Mouse (Mus musculus): ENCODE measurements around the gene Ccdc103. TPM values are rescaled to one million over a fixed set of nuclear protein-coding genes. Genes with fewer than 3 reads are reported as not detected.
A peak's percentile ranks its signal among the peaks of the same experiment; 100 is the strongest.

Gene Ccdc103
- polyA plus RNA-seq, 1 experiment from 2014 or later = 2.2 TPM

- no peak overlapping the region for H3K9ac ChIP-seq
- ATAC-seq (ENCODE audit: low FRiP score) = no peak
These were observed 29.1 kb upstream of the Ccdc103 start for GRCm38 (mm10) chr11:102851883-102852282.

GRCm38 (mm10) chr11:102853760-102854159, 27.2 kb upstream of the Ccdc103 start:
- H3K4me3 ChIP-seq (replicated peaks; ENCODE audit: low read length) = no peak overlapping the region
- no peak overlapping the region for H3K9ac ChIP-seq
- peaks cover 93% of the 10 kb centered on the region for H3K36me3 ChIP-seq (replicated peaks; ENCODE audit: control insufficient read depth, insufficient read depth)
- H3K27me3 ChIP-seq (ENCODE audit: control insufficient read depth, insufficient read depth, low read length) = no peaks in the 10 kb centered on the region
- H3K27ac ChIP-seq = no peak overlapping the region
- no peaks in the 10 kb centered on the region for H3K9me3 ChIP-seq (ENCODE audit: control insufficient read depth, low read length)
- ATAC-seq (ENCODE audit: low FRiP score) (no peak), DNase-seq (ENCODE audit: low spot score) (no peak)
- H3K4me1 ChIP-seq (replicated peaks; ENCODE audit: control insufficient read depth, insufficient read depth, low read length) = no peaks in the 10 kb centered on the region
- no peak overlapping the region for H3K4me2 ChIP-seq (replicated peaks)

More at GRCm38 (mm10) chr11:102851883-102852282, 29.1 kb upstream of the Ccdc103 start:
- H3K27ac ChIP-seq = no peak overlapping the region
- peaks cover 93% of the 10 kb centered on the region for H3K36me3 ChIP-seq (replicated peaks; ENCODE audit: control insufficient read depth, insufficient read depth)
- H3K9me3 ChIP-seq (ENCODE audit: control insufficient read depth, low read length) = no peaks in the 10 kb centered on the region
- no peak overlapping the region for H3K4me3 ChIP-seq (replicated peaks; ENCODE audit: low read length)
- H3K4me2 ChIP-seq (replicated peaks) = no peak overlapping the region
- WGBS = 70% methylated on average over 5 of the region's 5 CpGs
- H3K4me1 ChIP-seq (replicated peaks; ENCODE audit: control insufficient read depth, insufficient read depth, low read length) = no peaks in the 10 kb centered on the region
- no peaks in the 10 kb centered on the region for H3K27me3 ChIP-seq (ENCODE audit: control insufficient read depth, insufficient read depth, low read length)
- DNase-seq (ENCODE audit: low spot score) = peak; percentile 36

- Histone ChIP-seq H3K4me1 (replicated peaks; ENCODE audit: control insufficient read depth, insufficient read depth, low read length) (no peaks in the 10 kb centered on the region), H3K27me3 (ENCODE audit: control insufficient read depth, insufficient read depth, low read length) (no peaks in the 10 kb centered on the region), H3K4me2 (replicated peaks) (no peak overlapping the region), H3K9me3 (ENCODE audit: control insufficient read depth, low read length) (no peaks in the 10 kb centered on the region), H3K4me3 (replicated peaks; ENCODE audit: low read length) (no peak overlapping the region), H3K27ac (no peak overlapping the region), H3K36me3 (replicated peaks; ENCODE audit: control insufficient read depth, insufficient read depth) (peaks cover 93% of the 10 kb centered on the region), H3K9ac (no peak overlapping the region)
- no peak for DNase-seq (ENCODE audit: low spot score)
- no peak for ATAC-seq (ENCODE audit: low FRiP score)
- 91% methylated on average over 6 of the region's 6 CpGs for WGBS
These were observed 25.1 kb upstream of the Ccdc103 start for GRCm38 (mm10) chr11:102855941-102856340.

GRCm38 (mm10) chr11:102858951-102859350, 22.1 kb upstream of the Ccdc103 start:
- no peak for ATAC-seq (ENCODE audit: low FRiP score)
- Histone ChIP-seq H3K4me2 (replicated peaks) (no peak overlapping the region), H3K36me3 (replicated peaks; ENCODE audit: control insufficient read depth, insufficient read depth) (peaks cover 96% of the 10 kb centered on the region)

GRCm38 (mm10) chr11:102859933-102860332, 21.1 kb upstream of the Ccdc103 start:
- WGBS = 92% methylated on average over 8 of the region's 8 CpGs
- Histone ChIP-seq H3K9me3 (ENCODE audit: control insufficient read depth, low read length) (no peaks in the 10 kb centered on the region), H3K9ac (no peak overlapping the region), H3K4me3 (replicated peaks; ENCODE audit: low read length) (no peak overlapping the region), H3K27ac (no peak overlapping the region), H3K27me3 (ENCODE audit: control insufficient read depth, insufficient read depth, low read length) (no peaks in the 10 kb centered on the region), H3K4me2 (replicated peaks) (no peak overlapping the region), H3K36me3 (replicated peaks; ENCODE audit: control insufficient read depth, insufficient read depth) (peaks cover 95% of the 10 kb centered on the region), H3K4me1 (replicated peaks; ENCODE audit: control insufficient read depth, insufficient read depth, low read length) (no peaks in the 10 kb centered on the region)
- DNase-seq (ENCODE audit: low spot score) (no peak), ATAC-seq (ENCODE audit: low FRiP score) (no peak)

More at GRCm38 (mm10) chr11:102858951-102859350, 22.1 kb upstream of the Ccdc103 start:
- Histone ChIP-seq H3K4me1 (replicated peaks; ENCODE audit: control insufficient read depth, insufficient read depth, low read length) (no peaks in the 10 kb centered on the region), H3K4me3 (replicated peaks; ENCODE audit: low read length) (no peak overlapping the region), H3K27ac (no peak overlapping the region), H3K9ac (no peak overlapping the region), H3K27me3 (ENCODE audit: control insufficient read depth, insufficient read depth, low read length) (no peaks in the 10 kb centered on the region), H3K9me3 (ENCODE audit: control insufficient read depth, low read length) (no peaks in the 10 kb centered on the region)
- 69% methylated on average over 11 of the region's 11 CpGs for WGBS
- DNase-seq (ENCODE audit: low spot score) = no peak

GRCm38 (mm10) chr11:102864272-102864671, 16.7 kb upstream of the Ccdc103 start:
- Histone ChIP-seq H3K4me2 (replicated peaks) (no peak overlapping the region), H3K9me3 (ENCODE audit: control insufficient read depth, low read length) (no peaks in the 10 kb centered on the region), H3K4me1 (replicated peaks; ENCODE audit: control insufficient read depth, insufficient read depth, low read length) (no peaks in the 10 kb centered on the region), H3K36me3 (replicated peaks; ENCODE audit: control insufficient read depth, insufficient read depth) (peaks cover 91% of the 10 kb centered on the region), H3K27me3 (ENCODE audit: control insufficient read depth, insufficient read depth, low read length) (no peaks in the 10 kb centered on the region), H3K9ac (no peak overlapping the region), H3K27ac (no peak overlapping the region), H3K4me3 (replicated peaks; ENCODE audit: low read length) (no peak overlapping the region)
- WGBS = 44% methylated on average over 4 of the region's 4 CpGs
- ATAC-seq (ENCODE audit: low FRiP score) (no peak), DNase-seq (ENCODE audit: low spot score) (peak; percentile 90)

- H3K27ac ChIP-seq = no peak overlapping the region
- WGBS = 86% methylated on average over 7 of the region's 7 CpGs
- no peaks in the 10 kb centered on the region for H3K9me3 ChIP-seq (ENCODE audit: control insufficient read depth, low read length)
- H3K9ac ChIP-seq = no peak overlapping the region
- H3K4me3 ChIP-seq (replicated peaks; ENCODE audit: low read length) = no peak overlapping the region
- no peak overlapping the region for H3K4me2 ChIP-seq (replicated peaks)
- ATAC-seq (ENCODE audit: low FRiP score) (no peak), DNase-seq (ENCODE audit: low spot score) (no peak)
- peaks cover 59% of the 10 kb centered on the region for H3K36me3 ChIP-seq (replicated peaks; ENCODE audit: control insufficient read depth, insufficient read depth)
- H3K27me3 ChIP-seq (ENCODE audit: control insufficient read depth, insufficient read depth, low read length) = no peaks in the 10 kb centered on the region
- H3K4me1 ChIP-seq (replicated peaks; ENCODE audit: control insufficient read depth, insufficient read depth, low read length) = peaks cover 8% of the 10 kb centered on the region; the same call in 1 of the 2 replicates
These were observed 6.1 kb upstream of the Ccdc103 start for GRCm38 (mm10) chr11:102874801-102875334.

- H3K9me3 ChIP-seq (ENCODE audit: control insufficient read depth, low read length) = no peaks in the 10 kb centered on the region
- 56% methylated on average over 2 of the region's 2 CpGs for WGBS
- H3K4me3 ChIP-seq (replicated peaks; ENCODE audit: low read length) = peak overlapping the region; percentile 60
- H3K36me3 ChIP-seq (replicated peaks; ENCODE audit: control insufficient read depth, insufficient read depth) = peaks cover 29% of the 10 kb centered on the region
- H3K4me2 ChIP-seq (replicated peaks) = peak overlapping the region; percentile 74
- H3K9ac ChIP-seq = peak overlapping the region; percentile 77; the same call in 1 of the 2 replicates
- DNase-seq (ENCODE audit: low spot score) (no peak), ATAC-seq (ENCODE audit: low FRiP score) (no peak)
- peaks cover 16% of the 10 kb centered on the region for H3K4me1 ChIP-seq (replicated peaks; ENCODE audit: control insufficient read depth, insufficient read depth, low read length)
- H3K27me3 ChIP-seq (ENCODE audit: control insufficient read depth, insufficient read depth, low read length) = no peaks in the 10 kb centered on the region
- H3K27ac ChIP-seq = no peak overlapping the region
These were observed 1.4 kb upstream of the Ccdc103 start for GRCm38 (mm10) chr11:102879558-102879957.

GRCm38 (mm10) chr11:102881314-102882198, 552 bp downstream of the Ccdc103 start:
- H3K9ac ChIP-seq = peak overlapping the region; percentile 77
- 20% methylated on average over 13 of the region's 13 CpGs for WGBS
- peaks cover 11% of the 10 kb centered on the region for H3K36me3 ChIP-seq (replicated peaks; ENCODE audit: control insufficient read depth, insufficient read depth)
- H3K9me3 ChIP-seq (ENCODE audit: control insufficient read depth, low read length) = no peaks in the 10 kb centered on the region
- ATAC-seq (ENCODE audit: low FRiP score) = 0 out of 2 replicates have a peak, but pooled peaks have one; percentile 21
- H3K27me3 ChIP-seq (ENCODE audit: control insufficient read depth, insufficient read depth, low read length) = 0 out of 2 replicates have a peak, but pooled peaks cover 5% of the 10 kb centered on the region
- peaks cover 16% of the 10 kb centered on the region for H3K4me1 ChIP-seq (replicated peaks; ENCODE audit: control insufficient read depth, insufficient read depth, low read length)
- no peak for DNase-seq (ENCODE audit: low spot score)
- peak overlapping the region; percentile 60 for H3K4me3 ChIP-seq (replicated peaks; ENCODE audit: low read length)
- H3K27ac ChIP-seq = peak overlapping the region; percentile 82
- H3K4me2 ChIP-seq (replicated peaks) = peak overlapping the region; percentile 74

All from hindbrain, embryonic 14.5 days (tissue).